Mouse (Mus musculus): ENCODE measurements at regions not wholly inside any gene's neighbourhood (a gene's known extent, or its start where the extent isn't known, plus 50 kb on each side); places are given as distances from the start of the nearest gene placed in this dataset.

DNA sequence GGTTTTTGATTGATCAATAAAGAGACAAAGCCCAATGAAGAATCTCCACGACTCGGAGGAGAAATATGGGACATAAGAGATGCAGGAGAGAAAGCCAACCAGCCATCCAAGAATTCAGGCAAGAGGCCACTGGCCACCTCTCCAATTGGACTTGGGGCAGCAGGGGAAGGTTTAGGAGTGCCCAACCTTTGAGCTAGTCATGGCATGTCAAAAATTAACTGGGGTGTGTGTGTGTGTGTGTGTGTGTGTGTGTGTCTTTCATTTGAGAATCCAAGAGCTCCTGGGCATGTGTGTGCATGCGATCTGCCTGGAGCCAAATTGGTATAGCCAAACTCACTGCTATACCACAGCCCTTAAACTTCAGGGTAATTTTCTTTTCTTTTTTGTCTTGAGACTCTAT is 51.6 kb upstream of the Cecr2 start:
- Histone ChIP-seq H3K36me3 (ENCODE audit: control insufficient read depth, insufficient read depth, low read length) (no peaks in the 10 kb centered on the region), H3K4me1 (ENCODE audit: control insufficient read depth, insufficient read depth, low read length) (no peaks in the 10 kb centered on the region), H3K4me3 (ENCODE audit: low read depth, low read length) (no peak overlapping the region), H3K9me3 (ENCODE audit: control insufficient read depth, low read length) (no peaks in the 10 kb centered on the region), H3K27ac (ENCODE audit: low read depth, low read length) (no peak overlapping the region), H3K4me2 (ENCODE audit: low read depth) (no peak overlapping the region), H3K27me3 (ENCODE audit: control insufficient read depth, insufficient read depth, low read length) (no peaks in the 10 kb centered on the region), H3K9ac (ENCODE audit: low read length) (no peak overlapping the region)
- ATAC-seq (ENCODE audit: insufficient read depth, low FRiP score, low TSS enrichment) (no peak), DNase-seq (ENCODE audit: low spot score) (no peak)
- 92% methylated on average over 3 of the region's 3 CpGs for WGBS

DNA sequence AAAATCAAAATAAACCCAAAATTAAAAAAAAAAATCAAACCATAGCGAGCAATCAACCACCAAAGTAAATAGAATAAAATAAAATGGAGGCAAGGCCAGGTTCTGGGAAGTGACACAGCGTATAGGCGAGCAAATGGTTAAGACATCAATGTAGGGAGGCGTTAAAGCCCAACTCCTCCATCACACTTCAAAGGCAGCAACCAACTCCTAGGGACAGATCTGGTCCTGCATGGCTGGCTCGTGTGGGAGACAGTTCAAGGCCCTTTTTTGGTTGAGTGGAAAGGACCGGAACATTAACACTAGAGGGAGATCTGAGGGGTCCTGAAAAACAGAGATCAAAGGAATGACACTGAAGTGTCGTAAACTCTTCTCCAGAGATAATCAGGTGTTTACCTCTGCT is 53.8 kb upstream of the Cecr2 start:
- 48% methylated on average over 7 of the region's 7 CpGs for WGBS
- Histone ChIP-seq H3K4me1 (ENCODE audit: control insufficient read depth, insufficient read depth, low read length) (no peaks in the 10 kb centered on the region), H3K27ac (ENCODE audit: low read depth, low read length) (no peak overlapping the region), H3K9ac (ENCODE audit: low read length) (no peak overlapping the region), H3K4me3 (ENCODE audit: low read depth, low read length) (no peak overlapping the region), H3K36me3 (ENCODE audit: control insufficient read depth, insufficient read depth, low read length) (no peaks in the 10 kb centered on the region), H3K27me3 (ENCODE audit: control insufficient read depth, insufficient read depth, low read length) (no peaks in the 10 kb centered on the region), H3K4me2 (ENCODE audit: low read depth) (no peak overlapping the region), H3K9me3 (ENCODE audit: control insufficient read depth, low read length) (no peaks in the 10 kb centered on the region)
- ATAC-seq (ENCODE audit: insufficient read depth, low FRiP score, low TSS enrichment) (no peak), DNase-seq (ENCODE audit: low spot score) (no peak)

DNA sequence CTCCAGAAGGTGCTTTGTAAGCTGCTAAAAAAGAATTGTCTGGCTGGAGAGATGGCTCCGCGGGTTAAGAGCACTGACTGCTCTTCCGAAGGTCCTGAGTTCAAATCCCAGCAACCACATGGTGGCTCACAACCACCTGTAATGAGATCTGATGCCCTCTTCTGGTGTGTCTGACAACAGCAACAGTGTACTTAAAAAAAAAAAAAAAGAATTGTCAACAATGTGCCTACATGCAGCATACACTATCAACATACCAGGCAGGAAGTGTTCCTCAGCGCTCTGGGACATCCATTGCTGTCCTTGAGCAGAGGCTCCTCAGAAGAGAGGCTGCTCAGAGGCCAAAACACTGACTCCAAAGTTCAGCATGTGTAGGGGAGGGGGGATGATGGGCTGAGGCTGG is 56.3 kb upstream of the Cecr2 start:
- no peaks in the 10 kb centered on the region for H3K36me3 ChIP-seq (ENCODE audit: control insufficient read depth, insufficient read depth, low read length)
- no peak overlapping the region for H3K9ac ChIP-seq (ENCODE audit: low read length)
- H3K9me3 ChIP-seq (ENCODE audit: control insufficient read depth, low read length), result no peaks in the 10 kb centered on the region
- DNase-seq (ENCODE audit: low spot score), result no peak
- H3K4me2 ChIP-seq (ENCODE audit: low read depth), result no peak overlapping the region
- no peak overlapping the region for H3K4me3 ChIP-seq (ENCODE audit: low read depth, low read length)
- H3K4me1 ChIP-seq (ENCODE audit: control insufficient read depth, insufficient read depth, low read length), result no peaks in the 10 kb centered on the region
- H3K27ac ChIP-seq (ENCODE audit: low read depth, low read length), result no peak overlapping the region
- no peak for ATAC-seq (ENCODE audit: insufficient read depth, low FRiP score, low TSS enrichment)
- no peaks in the 10 kb centered on the region for H3K27me3 ChIP-seq (ENCODE audit: control insufficient read depth, insufficient read depth, low read length)
- 84% methylated on average over 4 of the region's 4 CpGs for WGBS

DNA sequence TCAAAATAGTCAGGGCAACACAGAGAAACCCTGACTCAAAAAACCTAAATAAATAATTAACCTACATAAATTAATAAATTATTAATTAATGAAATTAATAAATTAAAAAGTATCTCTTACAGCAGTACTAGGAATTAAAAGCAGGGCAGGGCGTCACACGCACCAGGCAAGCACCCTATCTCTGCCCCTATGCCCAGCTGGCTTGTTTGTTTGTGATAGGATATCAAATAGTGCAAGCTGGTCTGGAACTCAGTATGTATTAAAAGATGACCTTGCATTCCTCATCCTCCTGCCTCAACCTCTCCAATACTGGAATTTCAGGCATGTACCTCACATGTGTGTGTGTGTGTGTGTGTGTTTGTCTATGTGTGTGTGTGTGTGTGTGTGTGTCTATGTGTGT is 60.7 kb upstream of the Cecr2 start:
- no peaks in the 10 kb centered on the region for H3K9me3 ChIP-seq (ENCODE audit: control insufficient read depth, low read length)
- no peak overlapping the region for H3K9ac ChIP-seq (ENCODE audit: low read length)
- H3K27ac ChIP-seq (ENCODE audit: low read depth, low read length), result no peak overlapping the region
- H3K36me3 ChIP-seq (ENCODE audit: control insufficient read depth, insufficient read depth, low read length), result no peaks in the 10 kb centered on the region
- H3K4me3 ChIP-seq (ENCODE audit: low read depth, low read length), result no peak overlapping the region
- no peaks in the 10 kb centered on the region for H3K27me3 ChIP-seq (ENCODE audit: control insufficient read depth, insufficient read depth, low read length)
- no peak overlapping the region for H3K4me2 ChIP-seq (ENCODE audit: low read depth)
- H3K4me1 ChIP-seq (ENCODE audit: control insufficient read depth, insufficient read depth, low read length), result no peaks in the 10 kb centered on the region
- no peak for DNase-seq (ENCODE audit: low spot score)
- WGBS, result 93% methylated on average over 2 of the region's 2 CpGs
- ATAC-seq (ENCODE audit: insufficient read depth, low FRiP score, low TSS enrichment), result no peak

DNA sequence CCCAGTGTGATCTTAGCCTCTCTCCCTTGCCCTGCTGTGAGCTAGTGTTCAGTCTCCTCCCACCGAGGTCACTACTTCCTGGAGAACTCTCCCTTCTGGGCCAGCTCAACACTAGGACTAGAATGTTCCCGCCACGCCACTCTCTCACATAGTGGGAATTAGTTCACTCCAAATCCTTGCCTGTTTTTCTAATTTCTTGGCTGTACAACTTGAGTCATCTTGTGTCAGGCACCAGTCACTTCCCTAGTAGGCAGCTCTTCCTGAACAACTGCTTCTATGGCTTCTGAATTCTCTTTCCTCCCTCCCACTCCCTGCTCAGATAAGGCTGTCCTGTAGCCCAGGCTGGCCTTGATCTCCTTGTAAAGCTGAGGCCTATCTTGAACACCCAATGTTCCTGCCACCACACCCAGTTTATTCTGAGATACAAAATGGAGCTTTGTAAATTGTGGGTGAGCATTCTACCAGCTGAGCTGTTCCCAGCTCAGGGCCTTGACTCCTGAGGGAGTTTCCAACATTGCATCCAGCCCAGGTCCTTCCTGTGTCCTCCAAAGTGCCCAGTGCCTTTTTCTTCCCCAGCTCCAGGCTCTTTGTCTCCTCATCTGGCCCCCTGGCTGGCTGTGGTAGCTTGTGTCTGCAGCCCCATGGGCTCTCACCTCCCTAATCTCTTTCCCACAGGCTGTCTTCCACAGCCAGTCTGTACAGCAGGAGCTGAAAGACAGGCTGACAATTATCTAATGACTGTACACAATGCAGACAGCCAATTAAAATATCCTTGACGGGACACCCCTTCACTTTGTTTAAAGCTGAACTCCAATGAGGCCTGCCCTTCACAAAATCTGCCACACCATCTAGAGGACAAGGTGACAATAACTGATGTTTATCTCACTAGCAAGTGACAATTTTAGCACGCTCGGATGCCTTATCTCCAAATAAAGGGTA is 61.9 kb upstream of the Cecr2 start:
- DNase-seq (ENCODE audit: low spot score) (no peak), ATAC-seq (ENCODE audit: insufficient read depth, low FRiP score, low TSS enrichment) (no peak)
- Histone ChIP-seq H3K27me3 (ENCODE audit: control insufficient read depth, insufficient read depth, low read length) (no peaks in the 10 kb centered on the region), H3K4me2 (ENCODE audit: low read depth) (no peak overlapping the region), H3K36me3 (ENCODE audit: control insufficient read depth, insufficient read depth, low read length) (no peaks in the 10 kb centered on the region), H3K4me1 (ENCODE audit: control insufficient read depth, insufficient read depth, low read length) (no peaks in the 10 kb centered on the region), H3K4me3 (ENCODE audit: low read depth, low read length) (no peak overlapping the region), H3K27ac (ENCODE audit: low read depth, low read length) (no peak overlapping the region), H3K9ac (ENCODE audit: low read length) (no peak overlapping the region), H3K9me3 (ENCODE audit: control insufficient read depth, low read length) (no peaks in the 10 kb centered on the region)
- WGBS, result 52% methylated on average over 6 of the region's 6 CpGs

DNA sequence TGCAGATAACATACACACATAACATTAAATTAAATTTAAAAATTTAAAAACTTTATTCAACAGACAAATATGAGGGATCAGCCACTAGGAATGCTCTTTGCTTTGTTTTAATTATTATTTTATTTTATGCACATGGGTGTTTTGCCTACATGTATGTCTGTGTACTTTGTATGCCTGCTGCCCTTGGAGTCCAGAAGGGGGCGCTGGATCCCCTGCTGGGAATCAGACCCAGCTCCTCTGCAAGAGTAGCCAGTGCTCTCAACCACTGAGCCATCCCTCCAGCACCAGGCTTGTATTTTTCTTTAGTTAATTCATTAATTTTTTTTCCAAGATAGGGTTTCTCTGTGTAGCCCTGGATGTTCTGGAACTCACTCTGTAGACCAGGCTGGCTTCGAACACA is 62.7 kb upstream of the Cecr2 start:
- Histone ChIP-seq H3K4me3 (ENCODE audit: low read depth, low read length) (no peak overlapping the region), H3K9me3 (ENCODE audit: control insufficient read depth, low read length) (no peaks in the 10 kb centered on the region), H3K27ac (ENCODE audit: low read depth, low read length) (no peak overlapping the region), H3K9ac (ENCODE audit: low read length) (no peak overlapping the region), H3K27me3 (ENCODE audit: control insufficient read depth, insufficient read depth, low read length) (no peaks in the 10 kb centered on the region), H3K36me3 (ENCODE audit: control insufficient read depth, insufficient read depth, low read length) (no peaks in the 10 kb centered on the region), H3K4me2 (ENCODE audit: low read depth) (no peak overlapping the region), H3K4me1 (ENCODE audit: control insufficient read depth, insufficient read depth, low read length) (no peaks in the 10 kb centered on the region)
- 52% methylated on average over 2 of the region's 2 CpGs for WGBS
- ATAC-seq (ENCODE audit: insufficient read depth, low FRiP score, low TSS enrichment), result no peak
- no peak for DNase-seq (ENCODE audit: low spot score)

DNA sequence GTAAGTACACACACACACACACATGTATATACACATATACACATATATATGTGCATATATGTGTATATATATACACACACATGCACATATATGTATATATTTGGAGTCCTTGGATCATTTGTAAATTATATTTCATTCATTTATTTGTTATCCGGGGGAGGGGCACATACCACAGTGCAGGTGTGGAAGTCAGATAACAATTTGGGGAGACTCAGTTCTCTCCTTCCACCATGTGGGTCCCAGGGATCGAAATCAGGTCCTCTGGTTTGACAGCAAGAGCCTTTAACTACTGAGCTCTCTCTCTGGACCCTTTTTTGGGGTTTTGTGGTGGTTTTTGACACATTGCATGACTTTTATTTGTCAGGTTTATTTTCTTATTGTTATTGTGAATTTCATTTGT is 65.8 kb upstream of the Cecr2 start:
- no peak overlapping the region for H3K4me3 ChIP-seq (ENCODE audit: low read depth, low read length)
- WGBS, result 78% methylated on average over 2 of the region's 2 CpGs
- no peaks in the 10 kb centered on the region for H3K4me1 ChIP-seq (ENCODE audit: control insufficient read depth, insufficient read depth, low read length)
- H3K36me3 ChIP-seq (ENCODE audit: control insufficient read depth, insufficient read depth, low read length), result no peaks in the 10 kb centered on the region
- ATAC-seq (ENCODE audit: insufficient read depth, low FRiP score, low TSS enrichment) (no peak), DNase-seq (ENCODE audit: low spot score) (no peak)
- no peak overlapping the region for H3K9ac ChIP-seq (ENCODE audit: low read length)
- H3K9me3 ChIP-seq (ENCODE audit: control insufficient read depth, low read length), result no peaks in the 10 kb centered on the region
- H3K4me2 ChIP-seq (ENCODE audit: low read depth), result no peak overlapping the region
- no peaks in the 10 kb centered on the region for H3K27me3 ChIP-seq (ENCODE audit: control insufficient read depth, insufficient read depth, low read length)
- no peak overlapping the region for H3K27ac ChIP-seq (ENCODE audit: low read depth, low read length)

DNA sequence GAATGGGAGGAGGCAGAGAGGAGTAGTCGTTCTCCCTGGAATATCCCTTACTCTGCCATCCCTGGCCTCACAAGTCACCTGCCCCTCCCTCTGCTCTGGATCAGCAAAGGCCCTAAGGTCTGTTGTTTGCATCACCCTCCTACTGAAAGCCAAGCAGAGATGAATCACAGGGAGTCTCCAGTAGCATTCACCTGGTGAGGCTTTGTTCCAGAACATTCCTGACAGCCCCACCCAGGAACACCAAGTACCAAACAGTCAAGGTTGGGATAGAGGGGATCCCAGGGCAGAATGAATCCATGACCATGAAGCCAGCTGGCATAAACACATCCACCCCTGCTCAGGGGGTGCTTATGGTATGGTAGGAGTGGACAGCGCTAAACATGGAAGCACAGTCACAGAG is 67.4 kb upstream of the Hdhd5 start:
- H3K4me1 ChIP-seq (ENCODE audit: control insufficient read depth, insufficient read depth, low read length), result no peaks in the 10 kb centered on the region
- no peaks in the 10 kb centered on the region for H3K27me3 ChIP-seq (ENCODE audit: control insufficient read depth, insufficient read depth, low read length)
- DNase-seq (ENCODE audit: low spot score), result no peak
- H3K27ac ChIP-seq (ENCODE audit: low read depth, low read length), result no peak overlapping the region
- no peak for ATAC-seq (ENCODE audit: insufficient read depth, low FRiP score, low TSS enrichment)
- 76% methylated on average over 2 of the region's 2 CpGs for WGBS
- H3K4me3 ChIP-seq (ENCODE audit: low read depth, low read length), result no peak overlapping the region
- no peak overlapping the region for H3K9ac ChIP-seq (ENCODE audit: low read length)
- H3K4me2 ChIP-seq (ENCODE audit: low read depth), result no peak overlapping the region
- no peaks in the 10 kb centered on the region for H3K9me3 ChIP-seq (ENCODE audit: control insufficient read depth, low read length)
- no peaks in the 10 kb centered on the region for H3K36me3 ChIP-seq (ENCODE audit: control insufficient read depth, insufficient read depth, low read length)

DNA sequence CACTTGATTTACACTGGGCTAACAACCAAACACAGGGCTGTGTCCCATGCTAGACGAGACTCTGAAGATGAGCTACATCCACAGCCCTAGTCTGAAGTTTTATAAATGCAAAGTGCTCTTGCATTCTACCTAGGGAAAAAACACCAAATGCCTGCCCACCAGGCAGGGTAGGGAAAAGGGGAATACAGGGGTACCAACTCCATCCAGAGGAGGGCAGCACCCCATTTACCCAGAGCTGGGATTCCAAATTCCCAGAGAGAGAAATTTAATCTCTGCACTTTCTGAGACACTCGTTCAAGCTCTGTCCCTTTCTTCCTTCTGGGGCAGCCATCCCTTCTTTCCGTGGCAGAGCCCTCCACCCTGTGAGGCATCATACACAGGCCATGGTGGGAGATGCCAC is 66.8 kb upstream of the Hdhd5 start:
- H3K4me2 ChIP-seq (ENCODE audit: low read depth), result no peak overlapping the region
- no peak overlapping the region for H3K4me3 ChIP-seq (ENCODE audit: low read depth, low read length)
- DNase-seq (ENCODE audit: low spot score) (no peak), ATAC-seq (ENCODE audit: insufficient read depth, low FRiP score, low TSS enrichment) (no peak)
- H3K9me3 ChIP-seq (ENCODE audit: control insufficient read depth, low read length), result no peaks in the 10 kb centered on the region
- WGBS, result 42% methylated on average over 3 of the region's 3 CpGs
- H3K36me3 ChIP-seq (ENCODE audit: control insufficient read depth, insufficient read depth, low read length), result no peaks in the 10 kb centered on the region
- no peak overlapping the region for H3K9ac ChIP-seq (ENCODE audit: low read length)
- no peaks in the 10 kb centered on the region for H3K27me3 ChIP-seq (ENCODE audit: control insufficient read depth, insufficient read depth, low read length)
- no peak overlapping the region for H3K27ac ChIP-seq (ENCODE audit: low read depth, low read length)
- no peaks in the 10 kb centered on the region for H3K4me1 ChIP-seq (ENCODE audit: control insufficient read depth, insufficient read depth, low read length)
